In genomic region chr4:62409615-62410014, GRCm38 (mm10) we compare ENCODE assay signal across 7 mouse cellular contexts. TPM values are rescaled to one million over a fixed set of nuclear protein-coding genes. Genes with fewer than 3 reads are reported as not detected.
DNase-seq lines count a peak whose midpoint lies in the region; ATAC-seq and TF ChIP-seq lines count a peak whose summit lies in the region.

No protein-coding gene starts in this region.

- TF ChIP-seq POLR2A in embryonic fibroblast, embryonic 13.5 days (IDR thresholded peaks at IDR 0.05; ENCODE audit: low read depth, low read length): no peak

- H3K4me2 ChIP-seq in lung, postnatal 0 days (replicated peaks; ENCODE audit: low read depth, low read length): peak overlapping the region; percentile 79
- peak overlapping the region; percentile 72 for H3K4me2 ChIP-seq in limb, embryonic 13.5 days (replicated peaks)
- peak overlapping the region; percentile 81 for H3K4me2 ChIP-seq in stomach, embryonic 14.5 days (replicated peaks; ENCODE audit: low read depth, low read length)

- no peaks in the 10 kb centered on the region for H3K9me3 ChIP-seq in lung, postnatal 0 days (ENCODE audit: low read length)
- H3K9me3 ChIP-seq in limb, embryonic 13.5 days: no peaks in the 10 kb centered on the region
- H3K9me3 ChIP-seq in stomach, embryonic 14.5 days (ENCODE audit: control insufficient read depth, low read depth, low read length): no peaks in the 10 kb centered on the region

- no peak for TF ChIP-seq CTCF in lung, postnatal 0 days (IDR thresholded peaks at IDR 0.05)
- TF ChIP-seq CTCF in embryonic fibroblast, embryonic 13.5 days (IDR thresholded peaks at IDR 0.05; ENCODE audit: borderline replicate concordance, insufficient read depth, low read length): no peak

- H3K36me3 ChIP-seq in lung, postnatal 0 days (ENCODE audit: insufficient read depth, low read length): peaks cover 11% of the 10 kb centered on the region; the same call in 1 of the 2 replicates
- H3K36me3 ChIP-seq in limb, embryonic 13.5 days: peaks cover 43% of the 10 kb centered on the region
- peaks cover 27% of the 10 kb centered on the region for H3K36me3 ChIP-seq in stomach, embryonic 14.5 days (ENCODE audit: control insufficient read depth, insufficient read depth, low read length)

- H3K4me3 ChIP-seq in lung, postnatal 0 days (ENCODE audit: low read depth, low read length): peak overlapping the region; percentile 70
- H3K4me3 ChIP-seq in embryonic fibroblast, embryonic 13.5 days (ENCODE audit: insufficient read depth, low read length): peak overlapping the region; percentile 90
- peak overlapping the region; percentile 83 for H3K4me3 ChIP-seq in limb, embryonic 13.5 days
- peak overlapping the region; percentile 87 for H3K4me3 ChIP-seq in stomach, embryonic 14.5 days (ENCODE audit: low read depth, low read length)

- H3K9ac ChIP-seq in lung, postnatal 0 days (replicated peaks; ENCODE audit: low read depth): peak overlapping the region; percentile 91; the same call in 1 of the 2 replicates
- H3K9ac ChIP-seq in limb, embryonic 13.5 days: peak overlapping the region; percentile 88
- peak overlapping the region; percentile 81 for H3K9ac ChIP-seq in stomach, embryonic 14.5 days (replicated peaks; ENCODE audit: low read depth, low read length)

- peak overlapping the region; percentile 89; the same call in 1 of the 2 replicates for H3K27ac ChIP-seq in lung, postnatal 0 days (ENCODE audit: low read length)
- H3K27ac ChIP-seq in embryonic fibroblast, embryonic 13.5 days (ENCODE audit: insufficient read depth, low read length): no peak overlapping the region
- H3K27ac ChIP-seq in limb, embryonic 13.5 days: peak overlapping the region; percentile 82
- H3K27ac ChIP-seq in stomach, embryonic 14.5 days (ENCODE audit: low read length): peak overlapping the region; percentile 87; the same call in 1 of the 2 replicates

- no peak for ATAC-seq in lung, postnatal 0 days
- no peak for ATAC-seq in limb, embryonic 13.5 days (ENCODE audit: low FRiP score, low read depth)
- no peak for ATAC-seq in stomach, embryonic 14.5 days (ENCODE audit: insufficient number of reproducible peaks, insufficient read depth, low FRiP score, low read depth)

- no peak for TF ChIP-seq EP300 in lung, postnatal 0 days (IDR thresholded peaks at IDR 0.05)

- no peaks in the 10 kb centered on the region for H3K27me3 ChIP-seq in lung, postnatal 0 days (replicated peaks; ENCODE audit: insufficient read depth, low read length)
- H3K27me3 ChIP-seq in limb, embryonic 13.5 days: no peaks in the 10 kb centered on the region
- H3K27me3 ChIP-seq in stomach, embryonic 14.5 days (ENCODE audit: control insufficient read depth, insufficient read depth, low read length): no peaks in the 10 kb centered on the region

- peak; percentile 15 for DNase-seq in lung, postnatal 0 days (ENCODE audit: low spot score)
- no peak for DNase-seq in lung, postnatal 4 days
- no peak for DNase-seq in adrenal gland, adult 18-20 months (ENCODE audit: low spot score in 2 of 2)
- DNase-seq in gastrocnemius, postnatal 25 days: no peak

- 14% methylated on average over 6 of the region's 6 CpGs for WGBS in lung, postnatal 0 days
- 28% methylated on average over 6 of the region's 6 CpGs for WGBS in limb, embryonic 13.5 days
- 26% methylated on average over 6 of the region's 6 CpGs for whole genome bisulfite sequencing in stomach, embryonic 14.5 days

- H3K4me1 ChIP-seq in lung, postnatal 0 days (ENCODE audit: insufficient read depth, low read depth, low read length): peaks cover 4% of the 10 kb centered on the region; the same call in 1 of the 2 replicates
- H3K4me1 ChIP-seq in embryonic fibroblast, embryonic 13.5 days (ENCODE audit: control insufficient read depth, insufficient read depth, low read length): no peaks in the 10 kb centered on the region
- H3K4me1 ChIP-seq in limb, embryonic 13.5 days: peaks cover 29% of the 10 kb centered on the region
- H3K4me1 ChIP-seq in stomach, embryonic 14.5 days (ENCODE audit: control insufficient read depth, insufficient read depth, low read length): peaks cover 12% of the 10 kb centered on the region; the same call in 1 of the 2 replicates

RNA-seq across cellular contexts. Expression of gene Prpf4, which starts 1.0 kb away (rescaled TPM):
- polyA plus RNA-seq in lung, postnatal 0 days (2015; fragmentation: Nextera tagmentation; extraction: Ambion mirVana): 9.6 and 10.0 TPM in 2 replicates
- 12.1 and 14.1 TPM in 2 replicates for polyA plus RNA-seq in embryonic fibroblast, embryonic 13.5 days (2011; ENCODE audit: insufficient read length, low read depth, missing spikeins)
- 27.0 and 27.9 TPM in 2 replicates for polyA plus RNA-seq in limb, embryonic 13.5 days (2015; fragmentation: Nextera tagmentation; extraction: Ambion mirVana)
- 23.7 and 25.3 TPM in 2 replicates for polyA plus RNA-seq in stomach, embryonic 14.5 days (2014; fragmentation: Nextera tagmentation; extraction: Ambion mirVana)
- total RNA-seq in adrenal gland, adult 18-20 months (2021): 10 to 100 TPM; 22.8 to 27.6 TPM
- total RNA-seq in gastrocnemius, postnatal 25 days (2021): 10 to 100 TPM; 13.3 to 15.1 TPM

RNA-seq across cellular contexts. Expression of gene Cdc26, which starts 1.2 kb away (rescaled TPM):
- polyA plus RNA-seq in lung, postnatal 0 days (2015; fragmentation: Nextera tagmentation; extraction: Ambion mirVana): 91.6 and 94.2 TPM in 2 replicates
- polyA plus RNA-seq in embryonic fibroblast, embryonic 13.5 days (2011; ENCODE audit: insufficient read length, low read depth, missing spikeins): 61.3 and 94.3 TPM in 2 replicates
- polyA plus RNA-seq in limb, embryonic 13.5 days (2015; fragmentation: Nextera tagmentation; extraction: Ambion mirVana): 202 TPM in 2 replicates
- 174 and 186 TPM in 2 replicates for polyA plus RNA-seq in stomach, embryonic 14.5 days (2014; fragmentation: Nextera tagmentation; extraction: Ambion mirVana)
- 10 to 100 TPM; 61.2 to 63.0 TPM for total RNA-seq in adrenal gland, adult 18-20 months (2021)
- 10 to 100 TPM; 40.4 to 43.7 TPM for total RNA-seq in gastrocnemius, postnatal 25 days (2021)

RNA-seq across cellular contexts. Expression of gene Rnf183, which starts 25.4 kb away (rescaled TPM):
- 0.15 TPM in 1 of 2 replicates, not detected in the other for polyA plus RNA-seq in lung, postnatal 0 days (2015; fragmentation: Nextera tagmentation; extraction: Ambion mirVana)
- not detected in 2 replicates for polyA plus RNA-seq in embryonic fibroblast, embryonic 13.5 days (2011; ENCODE audit: insufficient read length, low read depth, missing spikeins)
- polyA plus RNA-seq in limb, embryonic 13.5 days (2015; fragmentation: Nextera tagmentation; extraction: Ambion mirVana): not detected in 2 replicates
- polyA plus RNA-seq in stomach, embryonic 14.5 days (2014; fragmentation: Nextera tagmentation; extraction: Ambion mirVana): not detected in 2 replicates
- total RNA-seq in adrenal gland, adult 18-20 months (2021): 1 to 10 TPM in 1 of 2 experiments, not detected in 1; 1.1 TPM
- total RNA-seq in gastrocnemius, postnatal 25 days (2021): not detected

RNA-seq across cellular contexts. Expression of gene Slc31a1, which starts 49.1 kb away (rescaled TPM):
- 57.2 and 61.1 TPM in 2 replicates for polyA plus RNA-seq in lung, postnatal 0 days (2015; fragmentation: Nextera tagmentation; extraction: Ambion mirVana)
- polyA plus RNA-seq in embryonic fibroblast, embryonic 13.5 days (2011; ENCODE audit: insufficient read length, low read depth, missing spikeins): 40.8 and 46.7 TPM in 2 replicates
- 42.5 and 45.7 TPM in 2 replicates for polyA plus RNA-seq in limb, embryonic 13.5 days (2015; fragmentation: Nextera tagmentation; extraction: Ambion mirVana)
- polyA plus RNA-seq in stomach, embryonic 14.5 days (2014; fragmentation: Nextera tagmentation; extraction: Ambion mirVana): 41.2 and 45.5 TPM in 2 replicates
- total RNA-seq in adrenal gland, adult 18-20 months (2021): 10 to 100 TPM; 49.1 to 50.2 TPM
- total RNA-seq in gastrocnemius, postnatal 25 days (2021): 10 to 100 TPM; 10.8 to 12.3 TPM

RNA-seq across cellular contexts. Expression of gene Fkbp15, which starts 49.3 kb away (rescaled TPM):
- 23.2 and 23.6 TPM in 2 replicates for polyA plus RNA-seq in lung, postnatal 0 days (2015; fragmentation: Nextera tagmentation; extraction: Ambion mirVana)
- polyA plus RNA-seq in embryonic fibroblast, embryonic 13.5 days (2011; ENCODE audit: insufficient read length, low read depth, missing spikeins): 33.1 and 36.9 TPM in 2 replicates
- 25.4 and 27.9 TPM in 2 replicates for polyA plus RNA-seq in limb, embryonic 13.5 days (2015; fragmentation: Nextera tagmentation; extraction: Ambion mirVana)
- polyA plus RNA-seq in stomach, embryonic 14.5 days (2014; fragmentation: Nextera tagmentation; extraction: Ambion mirVana): 27.1 and 28.6 TPM in 2 replicates
- 10 to 100 TPM; 31.4 to 32.1 TPM for total RNA-seq in adrenal gland, adult 18-20 months (2021)
- total RNA-seq in gastrocnemius, postnatal 25 days (2021): 10 to 100 TPM; 11.7 to 13.2 TPM
